Mouse (Mus musculus): ENCODE results near the gene Mark3. TPM values are rescaled to one million over a fixed set of nuclear protein-coding genes. Genes with fewer than 3 reads are reported as not detected.

Mark3 gene
- total and polyA plus RNA-seq, 2 experiments from 2014 or later: 36.9 to 172 TPM

- Histone ChIP-seq H3K27me3 (ENCODE audit: insufficient read depth, low read length) (no peaks in the 10 kb centered on the region), H3K36me3 (ENCODE audit: insufficient read depth) (peaks cover 12% of the 10 kb centered on the region; the same call in 1 of the 2 replicates), H3K4me1 (ENCODE audit: insufficient read depth) (peaks cover 16% of the 10 kb centered on the region), H3K9me3 (ENCODE audit: low read length) (no peaks in the 10 kb centered on the region), H3K4me2 (ENCODE audit: low read depth) (no peak overlapping the region), H3K4me3 (ENCODE audit: low read depth, low read length) (no peak overlapping the region), H3K9ac (no peak overlapping the region), H3K27ac (ENCODE audit: low read depth, low read length) (no peak overlapping the region)
- ATAC-seq: no peak
- 91% methylated on average over 5 of the region's 5 CpGs for WGBS
- DNase-seq: no peak
- TF ChIP-seq CTCF (IDR thresholded peaks at IDR 0.05; ENCODE audit: low read depth): no peak
These were observed 38.6 kb upstream of the Mark3 start for GRCm38 (mm10) chr12:111535762-111536161.

DNA sequence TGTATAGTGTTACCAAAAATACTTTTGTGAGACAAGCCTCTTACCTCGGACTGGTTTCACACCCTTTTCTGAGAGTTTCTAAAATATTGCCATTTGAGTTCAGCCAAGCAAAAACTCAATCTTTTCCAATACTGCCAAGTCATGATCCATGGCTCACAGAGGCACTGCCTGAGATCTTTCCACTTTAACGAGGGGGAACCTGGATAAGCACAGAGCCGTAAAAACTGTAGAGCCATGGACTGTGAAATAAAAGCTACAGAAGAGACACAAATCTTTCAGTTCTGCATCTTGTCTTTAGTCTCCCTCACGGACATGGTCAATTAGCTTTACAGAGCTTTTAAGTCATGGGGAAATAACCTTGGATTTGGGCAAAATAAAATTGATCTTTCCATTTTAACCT, 37.6 kb upstream of the Mark3 start:
- Histone ChIP-seq H3K9me3 (ENCODE audit: low read length) (no peaks in the 10 kb centered on the region), H3K4me1 (ENCODE audit: insufficient read depth) (peaks cover 16% of the 10 kb centered on the region), H3K4me2 (ENCODE audit: low read depth) (peak overlapping the region; percentile 59), H3K27ac (ENCODE audit: low read depth, low read length) (peak overlapping the region; percentile 100; the same call in 1 of the 2 replicates), H3K4me3 (ENCODE audit: low read depth, low read length) (peak overlapping the region; percentile 100), H3K9ac (peak overlapping the region; percentile 95), H3K27me3 (ENCODE audit: insufficient read depth, low read length) (no peaks in the 10 kb centered on the region), H3K36me3 (ENCODE audit: insufficient read depth) (peaks cover 22% of the 10 kb centered on the region)
- no peak for ATAC-seq
- DNase-seq: no peak
- 14% methylated on average over 4 of the region's 4 CpGs for WGBS
- no peak for TF ChIP-seq CTCF (IDR thresholded peaks at IDR 0.05; ENCODE audit: low read depth)

DNA sequence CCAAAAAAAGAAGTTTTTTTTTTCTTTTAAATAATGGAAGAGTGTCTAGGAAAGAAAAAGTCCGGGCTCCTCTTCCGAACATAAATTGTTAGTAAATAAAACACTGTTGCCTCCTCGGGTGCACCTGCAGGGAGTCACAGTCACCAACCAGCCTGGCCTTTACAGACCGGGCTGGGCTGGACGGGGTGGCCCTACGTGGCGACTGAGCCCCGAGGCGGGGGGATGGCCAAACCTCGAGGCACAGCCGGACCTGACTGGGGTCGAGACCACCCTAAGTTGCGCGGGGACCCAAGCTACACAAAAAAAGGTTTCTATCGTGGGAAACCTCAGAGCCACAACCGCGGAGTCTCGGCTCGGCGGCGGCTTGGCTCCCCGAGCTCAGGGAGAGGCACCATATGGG, 37.0 kb upstream of the Mark3 start:
- Histone ChIP-seq H3K36me3 (ENCODE audit: insufficient read depth) (peaks cover 26% of the 10 kb centered on the region), H3K9ac (peak overlapping the region; percentile 95), H3K9me3 (ENCODE audit: low read length) (no peaks in the 10 kb centered on the region), H3K4me1 (ENCODE audit: insufficient read depth) (peaks cover 16% of the 10 kb centered on the region), H3K27ac (ENCODE audit: low read depth, low read length) (peak overlapping the region; percentile 100), H3K27me3 (ENCODE audit: insufficient read depth, low read length) (no peaks in the 10 kb centered on the region), H3K4me2 (ENCODE audit: low read depth) (peak overlapping the region; percentile 59), H3K4me3 (ENCODE audit: low read depth, low read length) (peak overlapping the region; percentile 100)
- WGBS: 2% methylated on average over 22 of the region's 22 CpGs
- ATAC-seq: peak; percentile 8; the same call in 1 of the 2 replicates
- TF ChIP-seq CTCF (IDR thresholded peaks at IDR 0.05; ENCODE audit: low read depth): no peak
- no peak for DNase-seq

GRCm38 (mm10) chr12:111537796-111538291, 36.5 kb upstream of the Mark3 start, which contains the start of gene Eif5:
TSS of gene Eif5 (plus strand) at chr12:111538016.
- Histone ChIP-seq H3K27ac (ENCODE audit: low read depth, low read length) (peak within 1 kb of the TSS; percentile 100), H3K4me3 (ENCODE audit: low read depth, low read length) (peak within 1 kb of the TSS; percentile 100), H3K36me3 (ENCODE audit: insufficient read depth) (peaks cover 32% of the 10 kb centered on the region), H3K27me3 (ENCODE audit: insufficient read depth, low read length) (no peaks in the 10 kb centered on the region), H3K4me2 (ENCODE audit: low read depth) (peak within 1 kb of the TSS; percentile 77), H3K9ac (peak within 1 kb of the TSS; percentile 99), H3K4me1 (ENCODE audit: insufficient read depth) (peaks cover 16% of the 10 kb centered on the region), H3K9me3 (ENCODE audit: low read length) (no peaks in the 10 kb centered on the region)
- peak; percentile 100 for DNase-seq
- TF ChIP-seq CTCF (IDR thresholded peaks at IDR 0.05; ENCODE audit: low read depth): no peak
- under 1% methylated on average over 43 of the region's 47 CpGs for WGBS
- ATAC-seq: peak; percentile 98

GRCm38 (mm10) chr12:111538292-111539040, 35.9 kb upstream of the Mark3 start:
- peaks cover 16% of the 10 kb centered on the region for H3K4me1 ChIP-seq (ENCODE audit: insufficient read depth)
- ATAC-seq (peak; percentile 55), DNase-seq (peak; percentile 88)
- no peaks in the 10 kb centered on the region for H3K9me3 ChIP-seq (ENCODE audit: low read length)
- WGBS: 1% methylated on average over 88 of the region's 111 CpGs
- H3K36me3 ChIP-seq (ENCODE audit: insufficient read depth): peaks cover 38% of the 10 kb centered on the region
- H3K27me3 ChIP-seq (ENCODE audit: insufficient read depth, low read length): no peaks in the 10 kb centered on the region
- H3K27ac ChIP-seq (ENCODE audit: low read depth, low read length): peak overlapping the region; percentile 100
- TF ChIP-seq CTCF (IDR thresholded peaks at IDR 0.05; ENCODE audit: low read depth): peak; percentile 34; the same call in 1 of the 2 replicates
- H3K4me2 ChIP-seq (ENCODE audit: low read depth): peak overlapping the region; percentile 77
- H3K4me3 ChIP-seq (ENCODE audit: low read depth, low read length): peak overlapping the region; percentile 100
- peak overlapping the region; percentile 99 for H3K9ac ChIP-seq

DNA sequence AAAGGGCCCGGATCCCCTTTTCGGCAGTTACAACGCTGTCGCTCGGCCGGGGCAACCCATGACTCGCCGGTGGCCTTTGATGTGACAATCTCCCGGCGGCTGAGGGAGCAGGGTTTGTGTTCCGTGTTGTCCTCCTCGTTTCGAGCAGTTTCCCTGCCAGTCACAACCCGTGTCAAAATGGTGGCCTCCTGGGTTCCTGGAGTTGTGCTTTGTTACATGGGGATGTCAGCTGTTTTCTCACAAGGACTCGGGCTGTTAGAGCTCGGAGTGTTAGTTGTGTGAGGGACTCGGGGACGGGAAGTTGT, 35.3 kb upstream of the Mark3 start:
- ATAC-seq (no peak), DNase-seq (peak; percentile 41)
- Histone ChIP-seq H3K4me2 (ENCODE audit: low read depth) (peak overlapping the region; percentile 77), H3K9me3 (ENCODE audit: low read length) (no peaks in the 10 kb centered on the region), H3K36me3 (ENCODE audit: insufficient read depth) (peaks cover 43% of the 10 kb centered on the region), H3K9ac (peak overlapping the region; percentile 99), H3K4me1 (ENCODE audit: insufficient read depth) (peaks cover 16% of the 10 kb centered on the region), H3K27ac (ENCODE audit: low read depth, low read length) (peak overlapping the region; percentile 100), H3K27me3 (ENCODE audit: insufficient read depth, low read length) (no peaks in the 10 kb centered on the region), H3K4me3 (ENCODE audit: low read depth, low read length) (peak overlapping the region; percentile 100)
- TF ChIP-seq CTCF (IDR thresholded peaks at IDR 0.05; ENCODE audit: low read depth): no peak
- WGBS: 1% methylated on average over 18 of the region's 18 CpGs

DNA sequence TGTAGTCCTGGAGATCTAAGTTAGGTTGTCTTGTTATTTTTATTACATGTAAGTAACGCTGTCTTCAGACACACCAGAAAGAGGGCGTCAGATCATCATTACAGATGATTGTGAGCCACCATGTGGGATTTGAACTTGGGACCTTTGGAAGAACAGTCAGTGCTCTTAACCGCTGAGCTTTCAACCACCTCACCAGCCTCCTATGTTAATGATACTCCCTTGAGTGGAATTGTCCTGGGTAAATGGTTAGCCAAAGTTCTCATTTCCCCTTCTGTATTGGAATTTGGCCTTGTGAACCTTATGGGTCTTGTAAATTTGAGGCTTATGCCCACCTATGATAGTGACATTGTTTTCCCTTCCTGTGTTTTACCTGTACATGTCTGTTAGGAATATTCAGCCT, 27.3 kb upstream of the Mark3 start:
- Histone ChIP-seq H3K9ac (no peak overlapping the region), H3K4me3 (ENCODE audit: low read depth, low read length) (no peak overlapping the region), H3K9me3 (ENCODE audit: low read length) (no peaks in the 10 kb centered on the region), H3K36me3 (ENCODE audit: insufficient read depth) (peaks cover 44% of the 10 kb centered on the region), H3K4me2 (ENCODE audit: low read depth) (no peak overlapping the region), H3K4me1 (ENCODE audit: insufficient read depth) (no peaks in the 10 kb centered on the region), H3K27me3 (ENCODE audit: insufficient read depth, low read length) (no peaks in the 10 kb centered on the region), H3K27ac (ENCODE audit: low read depth, low read length) (no peak overlapping the region)
- ATAC-seq (no peak), DNase-seq (no peak)
- TF ChIP-seq CTCF (IDR thresholded peaks at IDR 0.05; ENCODE audit: low read depth): no peak
- 98% methylated on average over 3 of the region's 3 CpGs for WGBS

Data from forebrain, postnatal 0 days (tissue).